In genomic region chr9:106754311-106754710, GRCm38 (mm10) we compare ENCODE assay signal across 29 mouse cellular contexts. TPM values are rescaled to one million over a fixed set of nuclear protein-coding genes. Genes with fewer than 3 reads are reported as not detected.
DNase-seq lines count a peak whose midpoint lies in the region; ATAC-seq lines count a peak whose summit lies in the region.
"Had no signal": no experiment of that assay in that cellular context is flagged by ENCODE, and none has a peak within 500 bp of the region (broad histone marks: within the 10 kb centered on the region; RNA-seq: fewer than 3 reads in every experiment).

No protein-coding gene starts in this region.

- 71% methylated on average over 2 of the region's 2 CpGs for WGBS in liver, embryonic 12.5 days (ENCODE audit: insufficient replicate concordance)

- H3K4me2 ChIP-seq in liver, embryonic 12.5 days = no peak overlapping the region
- H3K4me2 ChIP-seq: hindbrain, embryonic 15.5 days; kidney, embryonic 15.5 days; limb, embryonic 15.5 days; stomach, embryonic 15.5 days had no signal

- intact Hi-C loops in left cerebral cortex, postnatal 10 days (cut with DNase I) = no loop called here
- intact Hi-C loops in left cerebral cortex, postnatal 25 days (cut with DNase I) = loop anchor here (5.0 kb wide), 1 partner anchor 152 kb away; no protein-coding TSS in a partner anchor

- peak; percentile 21 for DNase-seq in left cerebral cortex, adult 11 months (ENCODE audit: low spot score)
- DNase-seq in left cerebral cortex, postnatal 10 days (ENCODE audit: extremely low spot score in 1 of 2, low spot score in 2 of 2) = no peak
- peak; percentile 74 for DNase-seq in brain, adult 2 months (ENCODE audit: low read depth, low spot score)
- peak; percentile 59 to 69 for DNase-seq in frontal cortex, adult 2 months (ENCODE audit: extremely low spot score in 1 of 2, low spot score in 1 of 2)
- DNase-seq in left cerebral cortex, postnatal 25 days (ENCODE audit: low spot score in 2 of 2) = peak; percentile 23 to 91
- DNase-seq in layer of hippocampus, postnatal 36 days = no peak
- DNase-seq in retina, postnatal 1 day = no peak
- DNase-seq: adrenal gland, postnatal 25 days; cerebellum, adult 18-20 months; cerebellum, postnatal 10 days; heart, postnatal 14 days; kidney, adult 11 months; kidney, postnatal 25 days; lung, adult 2 months; lung, postnatal 10 days; midbrain, embryonic 14.5 days; thymus, postnatal 4 days had no signal

- H3K36me3 ChIP-seq in liver, embryonic 12.5 days = peaks cover 29% of the 10 kb centered on the region
- H3K36me3 ChIP-seq: hindbrain, embryonic 15.5 days had no signal

- no peaks in the 10 kb centered on the region for H3K27me3 ChIP-seq in liver, embryonic 12.5 days (replicated peaks)
- H3K27me3 ChIP-seq: hindbrain, embryonic 15.5 days; kidney, embryonic 15.5 days; limb, embryonic 15.5 days; stomach, embryonic 15.5 days had no signal

- no peak overlapping the region for H3K9ac ChIP-seq in liver, embryonic 12.5 days
- H3K9ac ChIP-seq: hindbrain, embryonic 15.5 days; kidney, embryonic 15.5 days; limb, embryonic 15.5 days; liver, embryonic 14.5 days; stomach, embryonic 15.5 days had no signal

- no peak for ATAC-seq in liver, embryonic 12.5 days
- ATAC-seq: forebrain, embryonic 16.5 days; inflammation-experienced regulatory T-cells, adult 6 months had no signal

- no peaks in the 10 kb centered on the region for H3K9me3 ChIP-seq in liver, embryonic 12.5 days (replicated peaks)
- H3K9me3 ChIP-seq: hindbrain, embryonic 10.5 days; hindbrain, embryonic 15.5 days; kidney, embryonic 15.5 days; limb, embryonic 10.5 days; limb, embryonic 15.5 days; stomach, embryonic 15.5 days had no signal

- no peak overlapping the region for H3K4me3 ChIP-seq in liver, embryonic 12.5 days
- H3K4me3 ChIP-seq: erythroblast, embryonic 14.5 days; hindbrain, embryonic 10.5 days; hindbrain, embryonic 15.5 days; kidney, embryonic 15.5 days; limb, embryonic 10.5 days; limb, embryonic 15.5 days; stomach, embryonic 15.5 days had no signal

- H3K4me1 ChIP-seq in liver, embryonic 12.5 days = no peaks in the 10 kb centered on the region
- H3K4me1 ChIP-seq: hindbrain, embryonic 10.5 days; hindbrain, embryonic 15.5 days; kidney, embryonic 15.5 days; limb, embryonic 10.5 days; limb, embryonic 15.5 days; stomach, embryonic 15.5 days had no signal

- no peak overlapping the region for H3K27ac ChIP-seq in liver, embryonic 12.5 days
- H3K27ac ChIP-seq: hindbrain, embryonic 10.5 days; hindbrain, embryonic 15.5 days; kidney, embryonic 15.5 days; limb, embryonic 10.5 days; limb, embryonic 15.5 days; liver, embryonic 14.5 days; macrophage; stomach, embryonic 15.5 days had no signal

RNA-seq across cellular contexts. Expression of gene Rad54l2, which starts 34.7 kb away (rescaled TPM):
- total RNA-seq in left cerebral cortex, postnatal 10 days (2021) = 10 to 100 TPM; 21.7 to 21.8 TPM
- polyA plus RNA-seq in frontal cortex, adult 2 months (2012; rRNA removed) = 8.9 and 9.4 TPM in 2 replicates
- 10 to 100 TPM; 16.5 to 17.1 TPM for total RNA-seq in left cerebral cortex, postnatal 25 days (2021)
- polyA plus RNA-seq in liver, embryonic 12.5 days (2016; fragmentation: Nextera tagmentation; extraction: Ambion mirVana) = 3.9 and 4.0 TPM in 2 replicates
- 10 to 100 TPM; 16.8 to 17.8 TPM for total RNA-seq in layer of hippocampus, postnatal 36 days (2021)

Comparison
In these comparisons a context has a peak if more than half of its experiments do, and no peak if none do; other contexts are left out.
1. DNase-seq: peak in left cerebral cortex, adult 11 months (single experiment), brain, adult 2 months (single experiment), frontal cortex, adult 2 months (2 of 2) and left cerebral cortex, postnatal 25 days (2 of 2); none in left cerebral cortex, postnatal 10 days (0 of 2), layer of hippocampus, postnatal 36 days (0 of 2) and retina, postnatal 1 day (single experiment).